Mouse (Mus musculus): ENCODE results near the gene Tff3.

DNA sequence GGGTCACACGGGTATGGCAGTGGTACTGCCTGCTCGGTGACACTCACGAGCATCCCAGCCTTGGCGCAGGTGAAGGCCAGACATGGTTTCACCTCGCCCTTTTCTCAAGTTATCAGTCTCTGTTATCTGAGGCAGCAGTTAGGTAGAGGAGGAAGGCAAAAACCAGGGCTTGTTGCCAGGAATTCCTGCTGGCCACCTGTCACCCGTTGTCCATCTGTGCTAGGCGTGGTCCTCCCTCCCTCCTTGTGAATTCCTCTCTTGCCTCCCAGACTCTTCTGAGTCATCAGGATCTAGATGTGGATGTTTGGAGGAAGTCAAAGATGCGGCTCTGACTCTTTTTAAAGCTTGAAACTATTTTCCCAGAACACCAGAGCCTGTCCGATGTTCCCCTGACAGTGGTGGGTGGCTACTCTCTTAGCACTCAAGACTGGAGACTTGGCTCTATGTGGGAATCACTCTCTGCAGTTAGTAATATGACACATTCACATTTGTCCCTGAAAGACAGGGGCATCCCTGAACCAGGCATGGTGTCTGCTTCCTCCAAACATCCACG, 1.9 kb upstream of the Tff3 start:
- TF ChIP-seq EP300 (IDR thresholded peaks at IDR 0.05) (no peak), CTCF (IDR thresholded peaks at IDR 0.05) (no peak)
